Mouse (Mus musculus) CH12.LX (cell line): ENCODE measurements around the gene Hlcs. TPM values are rescaled to one million over a fixed set of nuclear protein-coding genes. Genes with fewer than 3 reads are reported as not detected.

Source experiments
- DNase-seq: peaks from one replicate; pipeline ENCODE4 v3.0.0-alpha.2; 2013; ENCODE audit errors: extremely low read depth
- H3K27ac ChIP-seq: 2 replicates; pipeline ENCODE4 v1.5.1; 2012; ENCODE audit warnings: low read depth, mild to moderate bottlenecking, control low read depth, moderate library complexity; ENCODE audit not compliant: insufficient read depth
- H3K27me3 ChIP-seq: replicated peaks from 2 replicates; pipeline ENCODE3; 2012; ENCODE audit warnings: inconsistent platforms
- H3K36me3 ChIP-seq, 2 experiments: replicated peaks in 1 of 2; 2 replicates each; pipeline versions ENCODE3 to v1.6.1; 2012; ENCODE audit warnings: inconsistent platforms in 1 of 2, low read length in 1 of 2, mild to moderate bottlenecking in 1 of 2, mixed read lengths in 1 of 2, moderate library complexity in 1 of 2; ENCODE audit not compliant: control insufficient read depth in 1 of 2, insufficient read depth in 1 of 2
- H3K4me1 ChIP-seq, 2 experiments: 2 replicates each; pipeline ENCODE4 v1.6.1; 2012; ENCODE audit warnings: inconsistent platforms in 1 of 2, moderate library complexity in 1 of 2; ENCODE audit not compliant: insufficient read depth in 2 of 2, control insufficient read depth in 1 of 2
- H3K4me2 ChIP-seq: 2 replicates; pipeline ENCODE4 v1.6.1; 2012; ENCODE audit warnings: low read depth, mild to moderate bottlenecking, control low read depth; ENCODE audit not compliant: poor library complexity, insufficient read depth, severe bottlenecking
- H3K4me3 ChIP-seq, 3 experiments: fragments of 150-350 bp in 1 of 3; sonication (generic) in 1 of 3; replicated peaks in 1 of 3; 2 replicates each; pipeline versions ENCODE3 to v1.5.1; 2011 to 2012; ENCODE audit warnings: low read depth in 2 of 3, low read length in 2 of 3, mild to moderate bottlenecking in 2 of 3, moderate library complexity in 2 of 3, control low read depth in 1 of 3, improper control_type of control experiment in 1 of 3, inconsistent platforms in 1 of 3, mixed read lengths in 1 of 3; ENCODE audit not compliant: poor library complexity in 1 of 3
- H3K79me2 ChIP-seq: replicated peaks from 2 replicates; pipeline ENCODE4 v1.6.1; 2012; ENCODE audit warnings: mild to moderate bottlenecking, moderate library complexity; ENCODE audit not compliant: control insufficient read depth, poor library complexity, insufficient read depth, severe bottlenecking; ENCODE audit errors: extremely low read depth
- H3K9ac ChIP-seq: 2 replicates; pipeline ENCODE4 v1.6.1; 2012; ENCODE audit warnings: low read depth, mild to moderate bottlenecking, control low read depth, moderate library complexity; ENCODE audit not compliant: insufficient read depth
- H3K9me3 ChIP-seq: replicated peaks from 2 replicates; pipeline ENCODE3; 2012; ENCODE audit warnings: low read length, inconsistent platforms, mixed read lengths
- BHLHE40 ChIP-seq: IDR thresholded peaks from 2 replicates; pipeline ENCODE4 v1.6.1; 2011; ENCODE audit warnings: mild to moderate bottlenecking, low read depth, low read length, improper control_type of control experiment
- CHD1 ChIP-seq: IDR thresholded peaks from 2 replicates; pipeline ENCODE4 v1.6.1; 2012; ENCODE audit warnings: low read depth, low read length, improper control_type of control experiment, inconsistent platforms
- CHD2 ChIP-seq: IDR thresholded peaks from 2 replicates; pipeline ENCODE4 v1.6.1; 2011; ENCODE audit warnings: low read length, improper control_type of control experiment
- CTCF ChIP-seq, 2 experiments: IDR thresholded peaks in 1 of 2; conservative IDR thresholded peaks in 1 of 2; 2 replicates each; pipeline ENCODE4 v1.5.1; 2011 to 2012; ENCODE audit warnings: low read depth in 2 of 2, low read length in 2 of 2, improper control_type of control experiment in 1 of 2, inconsistent platforms in 1 of 2, mild to moderate bottlenecking in 1 of 2, moderate library complexity in 1 of 2
- E2F4 ChIP-seq: IDR thresholded peaks from 2 replicates; pipeline ENCODE4 v1.6.1; 2011; ENCODE audit warnings: low read depth, low read length, improper control_type of control experiment; ENCODE audit not compliant: insufficient replicate concordance
- ELF1 ChIP-seq: IDR thresholded peaks from 2 replicates; pipeline ENCODE4 v1.6.1; 2014; ENCODE audit warnings: low read depth, mild to moderate bottlenecking, inconsistent platforms, low read length, improper control_type of control experiment
- GABPA ChIP-seq: IDR thresholded peaks from 2 replicates; pipeline ENCODE4 v1.6.1; 2012; ENCODE audit warnings: low read depth, low read length, improper control_type of control experiment, inconsistent platforms; ENCODE audit not compliant: insufficient replicate concordance
- HCFC1 ChIP-seq: IDR thresholded peaks from 2 replicates; pipeline ENCODE4 v1.6.1; 2012; ENCODE audit warnings: low read depth, mild to moderate bottlenecking, inconsistent platforms, low read length, improper control_type of control experiment
- IRF4 ChIP-seq: IDR thresholded peaks from 2 replicates; pipeline ENCODE4 v1.6.1; 2014; ENCODE audit warnings: low read depth, mild to moderate bottlenecking, inconsistent platforms, low read length, improper control_type of control experiment
- JUN ChIP-seq: IDR thresholded peaks from 2 replicates; pipeline ENCODE4 v1.6.1; 2011; ENCODE audit warnings: low read depth, mild to moderate bottlenecking, low read length, improper control_type of control experiment, moderate library complexity; ENCODE audit not compliant: insufficient read depth
- JUND ChIP-seq: conservative IDR thresholded peaks from 2 replicates; pipeline ENCODE4 v1.6.1; 2011; ENCODE audit warnings: low read depth, low read length, improper control_type of control experiment
- KAT2A ChIP-seq: IDR thresholded peaks from 2 replicates; pipeline ENCODE4 v1.6.1; 2012; ENCODE audit warnings: low read length, improper control_type of control experiment, inconsistent platforms; ENCODE audit not compliant: insufficient replicate concordance
- MAFK ChIP-seq: IDR thresholded peaks from 2 replicates; pipeline ENCODE4 v1.6.1; 2011; ENCODE audit warnings: low read length, improper control_type of control experiment; ENCODE audit not compliant: insufficient replicate concordance
- MAX ChIP-seq: IDR thresholded peaks from 2 replicates; pipeline ENCODE4 v1.6.1; 2011; ENCODE audit warnings: low read length, improper control_type of control experiment
- MAZ ChIP-seq: IDR thresholded peaks from 2 replicates; pipeline ENCODE4 v1.6.1; 2012; ENCODE audit warnings: low read depth, mild to moderate bottlenecking, inconsistent platforms, low read length, improper control_type of control experiment, moderate library complexity
- MEF2A ChIP-seq: IDR thresholded peaks from 2 replicates; pipeline ENCODE4 v1.6.1; 2014; ENCODE audit warnings: low read depth, mild to moderate bottlenecking, inconsistent platforms, low read length, improper control_type of control experiment, borderline replicate concordance
- PAX5 ChIP-seq: IDR thresholded peaks from 2 replicates; pipeline ENCODE4 v1.6.1; 2012; ENCODE audit warnings: low read length, inconsistent platforms, mixed read lengths
- POLR2A ChIP-seq: IDR thresholded peaks from 2 replicates; pipeline ENCODE4 v1.6.1; 2011; ENCODE audit warnings: low read depth, mild to moderate bottlenecking, improper control_type of control experiment, low read length
- POLR2AphosphoS2 ChIP-seq: IDR thresholded peaks from 2 replicates; pipeline ENCODE4 v1.6.1; 2011; ENCODE audit warnings: low read depth, low read length, improper control_type of control experiment
- RAD21 ChIP-seq: IDR thresholded peaks from 2 replicates; pipeline ENCODE4 v1.6.1; 2011; ENCODE audit warnings: low read depth, mild to moderate bottlenecking, low read length, improper control_type of control experiment, moderate library complexity
- RCOR1 ChIP-seq: conservative IDR thresholded peaks from 2 replicates; pipeline ENCODE4 v1.6.1; 2012; ENCODE audit warnings: low read depth, mild to moderate bottlenecking, inconsistent platforms, low read length, improper control_type of control experiment
- SMC3 ChIP-seq: IDR thresholded peaks from 2 replicates; pipeline ENCODE4 v1.6.1; 2011; ENCODE audit warnings: low read depth, low read length, improper control_type of control experiment
- TBP ChIP-seq: conservative IDR thresholded peaks from 2 replicates; pipeline ENCODE4 v1.6.1; 2011; ENCODE audit warnings: low read depth, low read length, improper control_type of control experiment
- TCF12 ChIP-seq: IDR thresholded peaks from 2 replicates; pipeline ENCODE4 v1.6.1; 2014; ENCODE audit warnings: low read depth, mild to moderate bottlenecking, inconsistent platforms, low read length, improper control_type of control experiment
- USF1 ChIP-seq: IDR thresholded peaks from 2 replicates; pipeline ENCODE4 v1.6.1; 2014; ENCODE audit warnings: low read depth, mild to moderate bottlenecking, inconsistent platforms, low read length, improper control_type of control experiment
- USF2 ChIP-seq: conservative IDR thresholded peaks from 2 replicates; pipeline ENCODE4 v1.6.1; 2011; ENCODE audit warnings: low read depth, low read length, improper control_type of control experiment
- ZKSCAN1 ChIP-seq: IDR thresholded peaks from 2 replicates; pipeline ENCODE4 v1.6.1; 2012; ENCODE audit warnings: low read depth, inconsistent platforms, low read length, improper control_type of control experiment, borderline replicate concordance
- ZMIZ1 ChIP-seq: IDR thresholded peaks from 2 replicates; pipeline ENCODE4 v1.6.1; 2012; ENCODE audit warnings: low read depth, mild to moderate bottlenecking, inconsistent platforms, low read length, improper control_type of control experiment
- ZNF384 ChIP-seq: IDR thresholded peaks from 2 replicates; pipeline ENCODE4 v1.6.1; 2012; ENCODE audit warnings: low read depth, low read length, improper control_type of control experiment, inconsistent platforms
- dilution Hi-C: fragments of 300-500 bp; cut with MboI; formaldehyde crosslinking; loops from 2 replicates; pipeline ENCODE4 v1.14.3; 2020; ENCODE audit warnings: low sequenced_read_pairs; ENCODE audit not compliant: extremely low pct_unique_long_range_greater_than_20kb, extremely low pct_ligation_motif_present
- in situ Hi-C: fragments of 300-500 bp; cut with MboI; formaldehyde crosslinking; loops from 3 replicates; pipeline ENCODE4 v1.14.3; 2019; ENCODE audit warnings: low sequenced_read_pairs, low pct_ligation_motif_present, low pct_unique_long_range_greater_than_20kb, mixed read lengths
- polyA plus RNA-seq: library from polyadenylated mRNA; unstranded; fragments of >175 nt; gene quantifications from 2 replicates; pipeline ENCODE4 v1.2.1, GENCODE M21; 2012; ENCODE audit warnings: low read depth; ENCODE audit not compliant: insufficient read length
- total RNA-seq, 2 experiments: library from RNA; depleted of rRNA; stranded (reverse); fragments of 300-350 nt in 1 of 2; fragments of >200 nt in 1 of 2; gene quantifications; 2 replicates each; pipeline ENCODE4 v1.2.3; 2012 to 2014

The Hlcs gene
- total and polyA plus RNA-seq, 3 experiments: 5.3 to 12.5 (median 9.4) TPM

GRCm38 (mm10) chr16:94335656-94336055 lies 22.3 kb upstream of the Hlcs start:
- no peak for TF ChIP-seq TBP
- TF ChIP-seq ZKSCAN1: no peak
- TF ChIP-seq ZMIZ1: no peak
- no peak for TF ChIP-seq GABPA
- TF ChIP-seq JUN: no peak
- no peak for TF ChIP-seq PAX5
- H3K9ac ChIP-seq: no peak overlapping the region
- peaks cover 0 to 16% of the 10 kb centered on the region in 2 experiments for H3K36me3 ChIP-seq
- no peak overlapping the region for H3K4me3 ChIP-seq
- H3K4me2 ChIP-seq: no peak overlapping the region
- dilution Hi-C loops (no loop called here), in situ Hi-C loops (no loop called here)
- DNase-seq: no peak
- H3K9me3 ChIP-seq: no peaks in the 10 kb centered on the region
- H3K27ac ChIP-seq: no peak overlapping the region
- H3K4me1 ChIP-seq: peaks cover 10 to 25% of the 10 kb centered on the region in 2 experiments
- peaks cover 6% of the 10 kb centered on the region for H3K79me2 ChIP-seq
- no peaks in the 10 kb centered on the region for H3K27me3 ChIP-seq

GRCm38 (mm10) chr16:94331886-94332252 lies 18.5 kb upstream of the Hlcs start:
- TF ChIP-seq CHD2: no peak
- TF ChIP-seq HCFC1: no peak
- no peak for TF ChIP-seq MAZ
- TF ChIP-seq RAD21: peak; percentile 76
- no peak for TF ChIP-seq MAFK
- no peak for TF ChIP-seq PAX5
- no peak for TF ChIP-seq CHD1
- no peak for TF ChIP-seq TBP
- no peak for TF ChIP-seq E2F4
- TF ChIP-seq ELF1: no peak
- TF ChIP-seq MEF2A: no peak
- peak; percentile 82 for TF ChIP-seq SMC3
- no peak for TF ChIP-seq JUN
- TF ChIP-seq KAT2A: no peak
- no peak for TF ChIP-seq USF1
- peak; percentile 95 to 99 for TF ChIP-seq CTCF (conservative IDR thresholded peaks at IDR 0.05 in 1 of 2, IDR thresholded peaks at IDR 0.05 in 1 of 2; ENCODE audit: low read depth in 2 of 2, low read length in 2 of 2)
- TF ChIP-seq RCOR1: no peak
- no peak for TF ChIP-seq IRF4
- no peak for TF ChIP-seq POLR2A
- TF ChIP-seq ZNF384: no peak
- TF ChIP-seq JUND: no peak
- TF ChIP-seq TCF12: no peak
- TF ChIP-seq USF2: no peak
- no peak for TF ChIP-seq MAX
- TF ChIP-seq POLR2AphosphoS2: no peak
- no peak for TF ChIP-seq BHLHE40

More at GRCm38 (mm10) chr16:94331886-94332252, 18.5 kb upstream of the Hlcs start:
- peak; percentile 89 for DNase-seq
- 0 out of 2 replicates have a peak overlapping the region, but pooled peaks have one; percentile 13 for H3K27ac ChIP-seq
- in situ Hi-C loops: no loop called here
- H3K9me3 ChIP-seq: no peaks in the 10 kb centered on the region
- no peaks in the 10 kb centered on the region for H3K79me2 ChIP-seq
- no peak overlapping the region for H3K4me2 ChIP-seq
- H3K27me3 ChIP-seq: no peaks in the 10 kb centered on the region
- no peak overlapping the region for H3K9ac ChIP-seq
- no peak overlapping the region for H3K4me3 ChIP-seq
- dilution Hi-C loops: no loop called here
- H3K4me1 ChIP-seq: peaks cover 7 to 32% of the 10 kb centered on the region in 2 experiments
- H3K36me3 ChIP-seq: peaks cover 0 to 8% of the 10 kb centered on the region in 2 experiments
